ENCODE assay signal across 11 mouse cellular contexts in genomic region chr11:88301619-88302018, GRCm38 (mm10). TPM values are rescaled to one million over a fixed set of nuclear protein-coding genes. Genes with fewer than 3 reads are reported as not detected.
A peak's percentile ranks its signal among the peaks of the same experiment; 100 is the strongest.
DNase-seq lines count a peak whose midpoint lies in the region; ATAC-seq lines count a peak whose summit lies in the region.
"Had no signal": no experiment of that assay in that cellular context is flagged by ENCODE, and none has a peak within 500 bp of the region (broad histone marks: within the 10 kb centered on the region; RNA-seq: fewer than 3 reads in every experiment).

No protein-coding gene starts in this region.

- ATAC-seq in hindbrain, embryonic 11.5 days (ENCODE audit: low FRiP score): no peak; the same call in 1 of the 2 replicates
- ATAC-seq in hindbrain, embryonic 16.5 days: no peak
- ATAC-seq in erythroblast, adult 5-6 weeks (replicated peaks; ENCODE audit: low FRiP score, poor library complexity, severe bottlenecking): no peak

- peak; percentile 76 for DNase-seq in hindbrain, embryonic 11.5 days (ENCODE audit: low spot score)
- DNase-seq in adrenal gland, postnatal 14 days: peak; percentile 70
- DNase-seq in embryonic facial prominence, embryonic 10.5 days (ENCODE audit: low spot score): peak; percentile 72
- DNase-seq in mesoderm, embryonic 11.5 days (ENCODE audit: low read depth, low spot score): peak; percentile 56
- DNase-seq in spleen, adult 12 weeks (ENCODE audit: low spot score): no peak
- DNase-seq in left cerebral cortex, postnatal 36 days (ENCODE audit: low spot score in 2 of 2): no peak

- H3K27ac ChIP-seq in hindbrain, embryonic 11.5 days (ENCODE audit: low read depth, low read length): no peak overlapping the region
- no peak overlapping the region for H3K27ac ChIP-seq in hindbrain, embryonic 16.5 days (ENCODE audit: low read depth, low read length)
- H3K27ac ChIP-seq in embryonic facial prominence, embryonic 10.5 days (replicated peaks): no peak overlapping the region

- no peaks in the 10 kb centered on the region for H3K27me3 ChIP-seq in hindbrain, embryonic 11.5 days (ENCODE audit: control insufficient read depth, insufficient read depth, low read length)
- no peaks in the 10 kb centered on the region for H3K27me3 ChIP-seq in hindbrain, embryonic 16.5 days (replicated peaks; ENCODE audit: control insufficient read depth, insufficient read depth, low read length)
- peaks cover 15% of the 10 kb centered on the region; the same call in 1 of the 2 replicates for H3K27me3 ChIP-seq in embryonic facial prominence, embryonic 10.5 days (replicated peaks; ENCODE audit: low read depth, poor library complexity, severe bottlenecking)

- H3K9me3 ChIP-seq in hindbrain, embryonic 11.5 days (ENCODE audit: control insufficient read depth, low read length): no peaks in the 10 kb centered on the region
- H3K9me3 ChIP-seq in hindbrain, embryonic 16.5 days (ENCODE audit: control insufficient read depth, low read length): no peaks in the 10 kb centered on the region
- no peaks in the 10 kb centered on the region for H3K9me3 ChIP-seq in embryonic facial prominence, embryonic 10.5 days
- H3K9me3 ChIP-seq: G1E had no signal

- H3K4me1 ChIP-seq in hindbrain, embryonic 11.5 days (replicated peaks; ENCODE audit: control insufficient read depth, insufficient read depth, low read length): peaks cover 3% of the 10 kb centered on the region
- H3K4me1 ChIP-seq in hindbrain, embryonic 16.5 days (ENCODE audit: control insufficient read depth, insufficient read depth, low read depth, low read length): peaks cover 10% of the 10 kb centered on the region
- H3K4me1 ChIP-seq in embryonic facial prominence, embryonic 10.5 days: peaks cover 25% of the 10 kb centered on the region

- intact Hi-C loops in left cerebral cortex, postnatal 36 days (cut with DNase I): no loop called here

- H3K9ac ChIP-seq in hindbrain, embryonic 11.5 days (ENCODE audit: low read depth, low read length): no peak overlapping the region
- no peak overlapping the region for H3K9ac ChIP-seq in hindbrain, embryonic 16.5 days (ENCODE audit: low read depth, low read length)

- H3K4me2 ChIP-seq in hindbrain, embryonic 11.5 days (replicated peaks; ENCODE audit: low read depth, low read length): no peak overlapping the region
- H3K4me2 ChIP-seq in hindbrain, embryonic 16.5 days (ENCODE audit: low read length): no peak overlapping the region

- no peaks in the 10 kb centered on the region for H3K36me3 ChIP-seq in hindbrain, embryonic 11.5 days (ENCODE audit: control insufficient read depth, insufficient read depth, low read length)
- no peaks in the 10 kb centered on the region for H3K36me3 ChIP-seq in hindbrain, embryonic 16.5 days (ENCODE audit: control insufficient read depth, insufficient read depth, low read length)
- H3K36me3 ChIP-seq in embryonic facial prominence, embryonic 10.5 days (replicated peaks): no peaks in the 10 kb centered on the region
- H3K36me3 ChIP-seq: G1E had no signal

- no peak overlapping the region for H3K4me3 ChIP-seq in hindbrain, embryonic 11.5 days (ENCODE audit: low read depth, low read length)
- no peak overlapping the region for H3K4me3 ChIP-seq in hindbrain, embryonic 16.5 days (ENCODE audit: low read length)
- H3K4me3 ChIP-seq in embryonic facial prominence, embryonic 10.5 days: peak overlapping the region; percentile 21; the same call in 1 of the 2 replicates

- WGBS in hindbrain, embryonic 11.5 days: 39% methylated on average over 6 of the region's 6 CpGs
- 46% methylated on average over 6 of the region's 6 CpGs for WGBS in hindbrain, embryonic 16.5 days
- WGBS in embryonic facial prominence, embryonic 10.5 days: 44% methylated on average over 6 of the region's 6 CpGs

RNA-seq across cellular contexts. Expression of gene Ccdc182, which starts 7.8 kb away (rescaled TPM):
- 9.8 and 10.0 TPM in 2 replicates for polyA plus RNA-seq in hindbrain, embryonic 11.5 days (2014; fragmentation: Nextera tagmentation; extraction: Ambion mirVana)
- polyA plus RNA-seq in hindbrain, embryonic 16.5 days (2015; fragmentation: Nextera tagmentation; extraction: Ambion mirVana): 0.13 TPM in 1 of 2 replicates, not detected in the other
- not detected in 2 replicates for total RNA-seq in adrenal gland, postnatal 14 days (2021)
- polyA plus RNA-seq in embryonic facial prominence, embryonic 10.5 days (2016; fragmentation: Nextera tagmentation; extraction: Ambion mirVana): 1.7 and 3.6 TPM in 2 replicates
- total RNA-seq in left cerebral cortex, postnatal 36 days (2021): not detected
- total RNA-seq in erythroblast, adult 5-6 weeks (2015; ENCODE audit: low replicate concordance): not detected in 2 replicates
- total RNA-seq in erythroblast, adult 5-6 weeks (2017; ENCODE audit: low replicate concordance): not detected in 2 replicates
- total RNA-seq: G1E; hematopoietic stem cell, adult 5-6 weeks; left cerebral cortex, postnatal 10 days had no signal
- polyA plus RNA-seq: G1E had no signal

Comparison
In these comparisons a context has a peak if more than half of its experiments do, and no peak if none do; other contexts are left out.
1. DNase-seq: peak in hindbrain, embryonic 11.5 days (single experiment), adrenal gland, postnatal 14 days (single experiment), embryonic facial prominence, embryonic 10.5 days (single experiment) and mesoderm, embryonic 11.5 days (single experiment); none in spleen, adult 12 weeks (single experiment) and left cerebral cortex, postnatal 36 days (0 of 2).